Mouse (Mus musculus): ENCODE data around the gene Olfr545. TPM values are rescaled to one million over a fixed set of nuclear protein-coding genes. Genes with fewer than 3 reads are reported as not detected.

Gene Olfr545
- total RNA-seq (2021) = not detected
- long read RNA-seq, experiment 1 = 0 reads
- long read RNA-seq, experiment 2, partial matches to known transcripts = 0 of 1 reads
- long read RNA-seq, experiment 2, other reads (novel, unspliced or antisense) = 0 of 1 reads

- no peak within 1 kb of the TSS for H3K4me3 ChIP-seq
- no peak within 1 kb of the TSS for H3K27ac ChIP-seq
- DNase-seq (ENCODE audit: low spot score in 2 of 2) = no peak
- no peak for TF ChIP-seq CTCF (conservative IDR thresholded peaks at IDR 0.05)
These were observed at the start of gene Olfr545 for GRCm38 (mm10) chr7:102499473-102499872. Gene Olfr545, minus strand, starts transcription at chr7:102499573.

- H3K27ac ChIP-seq = no peak overlapping the region
- no peak for DNase-seq (ENCODE audit: low spot score in 2 of 2)
- no peak overlapping the region for H3K4me3 ChIP-seq
- TF ChIP-seq CTCF (conservative IDR thresholded peaks at IDR 0.05) = no peak
These were observed 41.9 kb upstream of the Olfr545 start for GRCm38 (mm10) chr7:102541251-102541650.

- Histone ChIP-seq H3K27ac (no peak within 1 kb of the TSS), H3K4me3 (no peak within 1 kb of the TSS)
- TF ChIP-seq CTCF (conservative IDR thresholded peaks at IDR 0.05) = no peak
- no peak for DNase-seq (ENCODE audit: low spot score in 2 of 2)
These were observed 41.2 kb upstream of the Olfr545 start, which contains the start of gene Olfr548-ps1 for GRCm38 (mm10) chr7:102540596-102540995. Gene Olfr548-ps1, plus strand, starts transcription at chr7:102540896.

GRCm38 (mm10) chr7:102534449-102534848 is 35.1 kb upstream of the Olfr545 start, which contains the start of gene Olfr547:
Gene Olfr547, plus strand, starts transcription at chr7:102534749.
- H3K27ac ChIP-seq = no peak within 1 kb of the TSS
- no peak within 1 kb of the TSS for H3K4me3 ChIP-seq
- no peak for DNase-seq (ENCODE audit: low spot score in 2 of 2)
- no peak for TF ChIP-seq CTCF (conservative IDR thresholded peaks at IDR 0.05)

GRCm38 (mm10) chr7:102529052-102529451 is 29.7 kb upstream of the Olfr545 start:
- no peak overlapping the region for H3K4me3 ChIP-seq

GRCm38 (mm10) chr7:102517051-102517335 is 17.6 kb upstream of the Olfr545 start:
- TF ChIP-seq CTCF (conservative IDR thresholded peaks at IDR 0.05) = no peak
- Histone ChIP-seq H3K27ac (no peak overlapping the region), H3K4me3 (no peak overlapping the region)
- peak; percentile 10 to 16 for DNase-seq (ENCODE audit: low spot score in 2 of 2)

More at GRCm38 (mm10) chr7:102529052-102529451, 29.7 kb upstream of the Olfr545 start:
- no peak for DNase-seq (ENCODE audit: low spot score in 2 of 2)
- H3K27ac ChIP-seq = no peak overlapping the region
- no peak for TF ChIP-seq CTCF (conservative IDR thresholded peaks at IDR 0.05)

GRCm38 (mm10) chr7:102516261-102517050 is 17.1 kb upstream of the Olfr545 start:
- DNase-seq (ENCODE audit: low spot score in 2 of 2) = no peak
- H3K4me3 ChIP-seq = no peak overlapping the region
- H3K27ac ChIP-seq = no peak overlapping the region
- no peak for TF ChIP-seq CTCF (conservative IDR thresholded peaks at IDR 0.05)

GRCm38 (mm10) chr7:102514144-102514543 is 14.8 kb upstream of the Olfr545 start:
- Histone ChIP-seq H3K27ac (no peak overlapping the region), H3K4me3 (no peak overlapping the region)
- no peak for TF ChIP-seq CTCF (conservative IDR thresholded peaks at IDR 0.05)
- no peak for DNase-seq (ENCODE audit: low spot score in 2 of 2)

GRCm38 (mm10) chr7:102512814-102513435 is 13.6 kb upstream of the Olfr545 start:
- Histone ChIP-seq H3K27ac (peak overlapping the region; percentile 60; the same call in 1 of the 2 replicates), H3K4me3 (peak overlapping the region; percentile 67)
- DNase-seq (ENCODE audit: low spot score in 2 of 2) = peak; percentile 77 to 92
- peak; percentile 97 for TF ChIP-seq CTCF (conservative IDR thresholded peaks at IDR 0.05)

GRCm38 (mm10) chr7:102511927-102512326 is 12.6 kb upstream of the Olfr545 start:
- no peak for DNase-seq (ENCODE audit: low spot score in 2 of 2)
- TF ChIP-seq CTCF (conservative IDR thresholded peaks at IDR 0.05) = no peak
- no peak overlapping the region for H3K4me3 ChIP-seq
- H3K27ac ChIP-seq = no peak overlapping the region

GRCm38 (mm10) chr7:102509726-102510125 is 10.4 kb upstream of the Olfr545 start:
- no peak for DNase-seq (ENCODE audit: low spot score in 2 of 2)
- Histone ChIP-seq H3K27ac (no peak overlapping the region), H3K4me3 (no peak overlapping the region)
- no peak for TF ChIP-seq CTCF (conservative IDR thresholded peaks at IDR 0.05)

GRCm38 (mm10) chr7:102508666-102509065 is 9.3 kb upstream of the Olfr545 start:
- Histone ChIP-seq H3K27ac (no peak overlapping the region), H3K4me3 (no peak overlapping the region)
- no peak for TF ChIP-seq CTCF (conservative IDR thresholded peaks at IDR 0.05)
- DNase-seq (ENCODE audit: low spot score in 2 of 2) = no peak

- H3K27ac ChIP-seq = no peak overlapping the region
- no peak overlapping the region for H3K4me3 ChIP-seq
- no peak for DNase-seq (ENCODE audit: low spot score in 2 of 2)
- no peak for TF ChIP-seq CTCF (conservative IDR thresholded peaks at IDR 0.05)
These were observed 8.7 kb upstream of the Olfr545 start for GRCm38 (mm10) chr7:102508066-102508465.

All from layer of hippocampus, adult 2 months (tissue).